In genomic region chr2:181601751-181602145, GRCm38 (mm10) we compare ENCODE assay signal across 8 mouse cellular contexts. TPM values are rescaled to one million over a fixed set of nuclear protein-coding genes. Genes with fewer than 3 reads are reported as not detected.
A peak's percentile ranks its signal among the peaks of the same experiment; 100 is the strongest.
DNase-seq lines count a peak whose midpoint lies in the region; ATAC-seq and TF ChIP-seq lines count a peak whose summit lies in the region.

No protein-coding gene starts in this region.

- no peak for DNase-seq in heart, adult 9 months (ENCODE audit: low spot score in 2 of 2)
- DNase-seq in forebrain, embryonic 14.5 days (ENCODE audit: low spot score), result no peak
- DNase-seq in liver, embryonic 14.5 days (ENCODE audit: low read depth in 3 of 3, low spot score in 3 of 3), result no peak
- no peak for DNase-seq in adrenal gland, postnatal 36 days
- DNase-seq in urinary bladder, postnatal 36 days (ENCODE audit: low spot score in 2 of 2), result no peak
- DNase-seq in kidney, postnatal 14 days, result no peak

- H3K36me3 ChIP-seq in heart, embryonic 11.5 days (ENCODE audit: control insufficient read depth, insufficient read depth, low read length), result no peaks in the 10 kb centered on the region
- H3K36me3 ChIP-seq in E14TG2a.4 (ENCODE audit: insufficient read depth, low read length), result peaks cover 8% of the 10 kb centered on the region; the same call in 1 of the 2 replicates
- no peaks in the 10 kb centered on the region for H3K36me3 ChIP-seq in forebrain, embryonic 14.5 days (ENCODE audit: control insufficient read depth, insufficient read depth, low read length)
- H3K36me3 ChIP-seq in liver, embryonic 14.5 days (replicated peaks; ENCODE audit: control insufficient read depth, insufficient read depth, low read depth), result no peaks in the 10 kb centered on the region

- TF ChIP-seq EP300 in liver, embryonic 14.5 days (IDR thresholded peaks at IDR 0.05; ENCODE audit: low read depth), result no peak

- no peaks in the 10 kb centered on the region for H3K9me3 ChIP-seq in heart, embryonic 11.5 days (replicated peaks; ENCODE audit: control insufficient read depth, low read length)
- H3K9me3 ChIP-seq in E14TG2a.4 (ENCODE audit: low read length), result no peaks in the 10 kb centered on the region
- H3K9me3 ChIP-seq in forebrain, embryonic 14.5 days (replicated peaks; ENCODE audit: control insufficient read depth, low read length), result no peaks in the 10 kb centered on the region
- H3K9me3 ChIP-seq in liver, embryonic 14.5 days (ENCODE audit: control insufficient read depth, low read length), result no peaks in the 10 kb centered on the region

- no peak for ATAC-seq in heart, embryonic 11.5 days (replicated peaks; ENCODE audit: insufficient number of reproducible peaks, low FRiP score, low TSS enrichment)
- no peak for ATAC-seq in forebrain, embryonic 14.5 days
- no peak for ATAC-seq in liver, embryonic 14.5 days (ENCODE audit: insufficient read depth)

- H3K4me1 ChIP-seq in heart, embryonic 11.5 days (ENCODE audit: control insufficient read depth, insufficient read depth, low read length), result peaks cover 14% of the 10 kb centered on the region; the same call in 1 of the 2 replicates
- peaks cover 47% of the 10 kb centered on the region for H3K4me1 ChIP-seq in E14TG2a.4 (replicated peaks; ENCODE audit: low read depth, low read length)
- peaks cover 17% of the 10 kb centered on the region for H3K4me1 ChIP-seq in forebrain, embryonic 14.5 days (ENCODE audit: control insufficient read depth, insufficient read depth, low read length)
- peaks cover 14 to 21% of the 10 kb centered on the region in 2 experiments; a peak in 3 of 4 replicates for H3K4me1 ChIP-seq in liver, embryonic 14.5 days (replicated peaks; ENCODE audit: control insufficient read depth in 2 of 2, insufficient read depth in 2 of 2, low read length in 1 of 2)

- H3K27ac ChIP-seq in heart, embryonic 11.5 days (ENCODE audit: low read depth, low read length), result peak overlapping the region; percentile 41; the same call in 1 of the 2 replicates
- 0 out of 2 replicates have a peak overlapping the region, but pooled peaks have one; percentile 15 for H3K27ac ChIP-seq in forebrain, embryonic 14.5 days (ENCODE audit: low read depth, low read length)
- peak overlapping the region; percentile 73 for H3K27ac ChIP-seq in liver, embryonic 14.5 days

- no peaks in the 10 kb centered on the region for H3K27me3 ChIP-seq in heart, embryonic 11.5 days (ENCODE audit: control insufficient read depth, insufficient read depth, low read length)
- no peaks in the 10 kb centered on the region for H3K27me3 ChIP-seq in E14TG2a.4 (ENCODE audit: insufficient read depth, low read length)
- no peaks in the 10 kb centered on the region for H3K27me3 ChIP-seq in forebrain, embryonic 14.5 days (replicated peaks; ENCODE audit: control insufficient read depth, insufficient read depth, low read length)
- H3K27me3 ChIP-seq in liver, embryonic 14.5 days (ENCODE audit: control insufficient read depth, insufficient read depth, low read length), result peaks cover 14% of the 10 kb centered on the region

- no peak for TF ChIP-seq CTCF in E14TG2a.4 (conservative IDR thresholded peaks at IDR 0.05; ENCODE audit: low read length)
- TF ChIP-seq CTCF in liver, embryonic 14.5 days (IDR thresholded peaks at IDR 0.05; ENCODE audit: low read depth), result no peak

- peak overlapping the region; percentile 89 for H3K9ac ChIP-seq in heart, embryonic 11.5 days (ENCODE audit: low read depth, low read length)
- H3K9ac ChIP-seq in forebrain, embryonic 14.5 days (ENCODE audit: low read length), result peak overlapping the region; percentile 83
- peak overlapping the region; percentile 89 for H3K9ac ChIP-seq in liver, embryonic 14.5 days (replicated peaks)

- peak overlapping the region; percentile 78 for H3K4me2 ChIP-seq in heart, embryonic 11.5 days
- H3K4me2 ChIP-seq in forebrain, embryonic 14.5 days (ENCODE audit: low read length), result peak overlapping the region; percentile 83
- peak overlapping the region; percentile 94 for H3K4me2 ChIP-seq in liver, embryonic 14.5 days (ENCODE audit: low read depth)

- WGBS in heart, embryonic 11.5 days (ENCODE audit: insufficient replicate concordance), result 23% methylated on average over 10 of the region's 10 CpGs
- WGBS in forebrain, embryonic 14.5 days, result 30% methylated on average over 10 of the region's 10 CpGs
- WGBS in liver, embryonic 14.5 days (ENCODE audit: insufficient replicate concordance), result 20% methylated on average over 10 of the region's 10 CpGs

- peak overlapping the region; percentile 82 for H3K4me3 ChIP-seq in heart, embryonic 11.5 days (ENCODE audit: low read depth, low read length)
- peak overlapping the region; percentile 97 for H3K4me3 ChIP-seq in E14TG2a.4 (replicated peaks; ENCODE audit: low read length)
- peak overlapping the region; percentile 58 for H3K4me3 ChIP-seq in forebrain, embryonic 14.5 days (ENCODE audit: low read depth, low read length)
- H3K4me3 ChIP-seq in liver, embryonic 14.5 days (ENCODE audit: insufficient read depth in 1 of 2, low read depth in 2 of 2, low read length in 2 of 2), result peak overlapping the region; percentile 67 to 89

RNA-seq across cellular contexts. Expression of gene Samd10, which starts 2.7 kb away (rescaled TPM):
- polyA plus RNA-seq in heart, embryonic 11.5 days (2014; fragmentation: Nextera tagmentation; extraction: Ambion mirVana), result 13.7 and 14.6 TPM in 2 replicates
- polyA plus RNA-seq in forebrain, embryonic 14.5 days (2014; fragmentation: Nextera tagmentation; extraction: Ambion mirVana), result 140 and 145 TPM in 2 replicates
- 1.6 TPM in 2 replicates for polyA plus RNA-seq in liver, embryonic 14.5 days (2012; rRNA removed)
- polyA plus RNA-seq in liver, embryonic 14.5 days (2014; fragmentation: Nextera tagmentation; extraction: Ambion mirVana), result 1.5 TPM in 2 replicates
- total RNA-seq in adrenal gland, postnatal 36 days (2021), result 10 to 100 TPM; 13.8 to 14.7 TPM

RNA-seq across cellular contexts. Expression of gene Zfp512b, which starts 9.1 kb away (rescaled TPM):
- polyA plus RNA-seq in heart, embryonic 11.5 days (2014; fragmentation: Nextera tagmentation; extraction: Ambion mirVana), result 26.3 and 26.5 TPM in 2 replicates
- 30.5 and 38.6 TPM in 2 replicates for polyA plus RNA-seq in forebrain, embryonic 14.5 days (2014; fragmentation: Nextera tagmentation; extraction: Ambion mirVana)
- polyA plus RNA-seq in liver, embryonic 14.5 days (2012; rRNA removed), result 8.8 and 9.5 TPM in 2 replicates
- 4.4 and 6.5 TPM in 2 replicates for polyA plus RNA-seq in liver, embryonic 14.5 days (2014; fragmentation: Nextera tagmentation; extraction: Ambion mirVana)
- 10 to 100 TPM; 43.1 to 61.3 TPM for total RNA-seq in adrenal gland, postnatal 36 days (2021)

RNA-seq across cellular contexts. Expression of gene Prpf6, which starts 10.1 kb away (rescaled TPM):
- 45.5 and 53.2 TPM in 2 replicates for polyA plus RNA-seq in heart, embryonic 11.5 days (2014; fragmentation: Nextera tagmentation; extraction: Ambion mirVana)
- 57.2 and 62.3 TPM in 2 replicates for polyA plus RNA-seq in forebrain, embryonic 14.5 days (2014; fragmentation: Nextera tagmentation; extraction: Ambion mirVana)
- polyA plus RNA-seq in liver, embryonic 14.5 days (2012; rRNA removed), result 9.5 and 15.7 TPM in 2 replicates
- 22.3 and 25.9 TPM in 2 replicates for polyA plus RNA-seq in liver, embryonic 14.5 days (2014; fragmentation: Nextera tagmentation; extraction: Ambion mirVana)
- total RNA-seq in adrenal gland, postnatal 36 days (2021), result 10 to 100 TPM; 61.8 to 66.9 TPM

RNA-seq across cellular contexts. Expression of gene Uckl1, which starts 17.1 kb away (rescaled TPM):
- 66.2 and 66.7 TPM in 2 replicates for polyA plus RNA-seq in heart, embryonic 11.5 days (2014; fragmentation: Nextera tagmentation; extraction: Ambion mirVana)
- 60.0 and 73.5 TPM in 2 replicates for polyA plus RNA-seq in forebrain, embryonic 14.5 days (2014; fragmentation: Nextera tagmentation; extraction: Ambion mirVana)
- 30.8 and 33.3 TPM in 2 replicates for polyA plus RNA-seq in liver, embryonic 14.5 days (2012; rRNA removed)
- polyA plus RNA-seq in liver, embryonic 14.5 days (2014; fragmentation: Nextera tagmentation; extraction: Ambion mirVana), result 18.7 and 21.6 TPM in 2 replicates
- 10 to 100 TPM; 77.0 to 79.8 TPM for total RNA-seq in adrenal gland, postnatal 36 days (2021)

RNA-seq across cellular contexts. Expression of gene Gm29797, which starts 55.1 kb away (rescaled TPM):
- not detected in 2 replicates for polyA plus RNA-seq in heart, embryonic 11.5 days (2014; fragmentation: Nextera tagmentation; extraction: Ambion mirVana)
- polyA plus RNA-seq in forebrain, embryonic 14.5 days (2014; fragmentation: Nextera tagmentation; extraction: Ambion mirVana), result not detected in 2 replicates
- polyA plus RNA-seq in liver, embryonic 14.5 days (2012; rRNA removed), result 0.08 and 0.09 TPM in 2 replicates
- polyA plus RNA-seq in liver, embryonic 14.5 days (2014; fragmentation: Nextera tagmentation; extraction: Ambion mirVana), result 0.14 TPM in 1 of 2 replicates, not detected in the other
- under 1 TPM in 1 of 2 experiments, not detected in 1; 0.43 TPM for total RNA-seq in adrenal gland, postnatal 36 days (2021)

Comparison
In these comparisons a context has a peak if more than half of its experiments do, and no peak if none do; other contexts are left out.
1. H3K27ac ChIP-seq: peak in every context shown above with its lines; median percentile 73 in liver, embryonic 14.5 days; 41 in heart, embryonic 11.5 days; 15 in forebrain, embryonic 14.5 days.